Mouse (Mus musculus): Measurements from ENCODE around the gene Cpox. TPM values are rescaled to one million over a fixed set of nuclear protein-coding genes. Genes with fewer than 3 reads are reported as not detected.

Cpox gene
- total RNA-seq, 1 experiment from 2014 or later: 19.6 TPM

DNA sequence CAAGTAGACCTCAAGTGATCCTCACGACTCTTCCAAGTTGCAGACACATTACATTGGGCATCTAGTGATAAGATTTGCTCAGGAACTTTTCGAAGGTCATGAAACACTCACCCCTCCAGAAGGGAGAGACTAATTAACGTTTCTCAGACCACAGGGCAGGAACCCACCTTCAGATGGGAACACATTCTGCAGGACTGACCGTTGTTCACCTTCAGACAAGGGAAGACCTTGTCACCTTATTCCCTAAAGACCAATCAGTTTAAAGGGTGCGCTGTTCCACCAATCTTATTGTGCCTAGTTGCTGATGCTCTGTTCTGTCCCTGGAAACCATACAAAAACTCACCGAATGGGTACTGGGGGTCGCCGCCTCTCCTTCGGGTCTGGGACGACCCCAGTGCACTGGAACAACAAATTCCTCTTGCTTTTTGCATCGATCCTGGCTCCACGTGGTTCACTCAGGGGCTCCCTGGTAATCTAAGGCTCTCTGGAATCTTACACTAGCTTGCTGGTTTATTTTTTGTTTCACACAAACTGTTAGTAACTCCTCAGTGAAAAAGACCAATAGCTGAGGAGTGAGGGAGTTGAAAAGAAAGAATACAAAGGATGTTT, 30.8 kb downstream of the Cpox start:
- no peak for DNase-seq

DNA sequence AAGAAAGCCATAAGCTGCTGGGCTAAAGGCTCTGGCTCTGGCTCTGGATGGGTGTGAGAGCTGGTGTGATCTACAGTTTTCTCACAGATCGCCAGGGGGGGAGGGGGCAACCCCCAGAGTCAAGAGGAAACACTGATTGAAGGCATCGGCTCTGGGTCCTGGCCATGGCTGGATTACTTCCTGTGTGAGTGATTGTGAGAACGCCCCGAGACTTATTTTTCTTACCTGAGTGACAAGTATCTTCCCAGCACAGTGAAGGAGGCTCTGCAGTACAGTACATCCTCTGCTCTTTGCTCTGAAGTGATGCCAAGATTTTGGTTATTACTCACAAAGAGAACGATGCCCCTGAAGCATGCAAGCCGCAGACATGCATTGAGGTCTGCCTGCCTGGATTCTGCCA, 31.7 kb downstream of the Cpox start:
- no peak for DNase-seq

DNA sequence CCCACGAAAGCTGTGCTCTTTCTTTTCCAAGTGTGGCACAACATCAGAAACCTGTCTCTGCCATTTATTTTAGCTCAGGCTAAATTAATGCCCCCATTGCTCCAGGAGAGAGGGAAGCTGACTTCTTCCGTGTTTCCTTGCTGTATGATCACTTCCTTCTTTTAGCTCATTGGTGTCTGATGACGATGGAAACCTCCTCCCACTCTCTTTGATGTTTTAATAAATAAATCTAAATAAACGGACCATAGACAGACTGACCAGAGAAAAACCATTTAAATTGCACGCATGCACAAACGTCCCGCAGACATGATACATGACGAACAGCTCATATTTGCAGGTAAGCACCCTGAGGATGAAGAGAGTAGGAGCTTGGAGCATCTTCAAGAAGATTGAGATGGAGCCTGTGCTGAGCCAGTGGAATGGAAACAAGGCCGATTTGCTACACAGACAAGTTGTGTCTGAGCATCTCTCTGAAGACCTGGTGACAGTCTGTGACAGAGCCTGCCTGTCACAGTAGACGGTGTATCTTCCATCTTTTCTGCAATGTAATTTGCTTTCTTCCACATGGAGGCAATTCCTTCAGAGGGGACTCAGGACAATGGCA, 32.3 kb downstream of the Cpox start:
- DNase-seq: no peak

DNA sequence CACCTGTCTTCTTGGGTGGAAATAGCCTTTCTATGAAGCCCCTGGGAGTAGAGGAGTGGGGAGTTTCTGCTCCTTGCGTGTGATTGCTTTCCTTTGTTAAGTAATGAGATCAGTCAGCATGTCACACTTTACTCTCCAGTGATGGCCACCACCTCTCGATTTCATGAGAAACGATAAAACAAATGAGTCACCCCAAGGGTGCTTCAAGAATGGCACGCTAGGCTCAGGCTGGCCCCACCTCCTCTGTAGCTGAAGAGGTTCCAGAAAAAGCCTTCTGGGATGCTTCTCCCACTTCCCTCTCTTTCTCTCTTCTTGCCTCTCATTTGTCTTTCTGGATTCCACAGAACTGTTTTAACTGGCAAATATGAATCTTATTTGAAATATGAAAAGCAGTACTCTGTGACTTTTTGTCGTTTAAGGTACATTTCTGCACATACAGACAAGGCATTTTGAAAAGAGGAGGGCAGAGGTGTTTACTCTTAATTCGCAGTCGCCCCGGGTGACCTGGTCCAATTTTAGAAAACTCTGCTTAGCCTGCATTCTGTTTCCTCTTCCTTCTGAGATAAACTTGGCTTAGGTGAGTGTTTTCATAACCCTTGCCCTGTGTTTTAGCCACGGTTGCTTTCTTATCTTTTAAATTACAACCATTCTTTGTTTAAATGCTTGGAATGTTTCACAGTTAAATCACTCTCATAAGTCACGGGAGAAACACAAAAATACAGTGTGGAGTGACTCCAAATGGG, 33.5 kb downstream of the Cpox start:
- DNase-seq: no peak

DNA sequence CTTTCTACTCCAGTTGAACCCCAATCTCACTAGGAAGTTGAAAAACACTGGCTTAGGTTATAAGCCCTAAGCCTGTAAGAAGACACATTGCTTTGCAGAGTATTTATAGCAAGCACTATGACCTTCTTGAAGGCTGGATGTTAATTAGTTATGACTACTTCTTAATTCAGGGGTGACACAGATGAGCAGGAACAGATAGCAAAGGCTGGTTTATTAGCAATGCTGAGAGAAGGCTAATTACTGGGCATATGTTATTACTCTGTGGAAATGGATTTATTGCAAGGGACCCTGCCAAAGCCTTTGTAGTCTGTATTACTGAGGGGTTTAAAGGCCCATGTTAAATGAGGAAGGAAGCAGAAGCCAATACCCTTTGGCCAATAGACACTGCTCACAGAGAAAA, 34.9 kb downstream of the Cpox start:
- DNase-seq: no peak

DNA sequence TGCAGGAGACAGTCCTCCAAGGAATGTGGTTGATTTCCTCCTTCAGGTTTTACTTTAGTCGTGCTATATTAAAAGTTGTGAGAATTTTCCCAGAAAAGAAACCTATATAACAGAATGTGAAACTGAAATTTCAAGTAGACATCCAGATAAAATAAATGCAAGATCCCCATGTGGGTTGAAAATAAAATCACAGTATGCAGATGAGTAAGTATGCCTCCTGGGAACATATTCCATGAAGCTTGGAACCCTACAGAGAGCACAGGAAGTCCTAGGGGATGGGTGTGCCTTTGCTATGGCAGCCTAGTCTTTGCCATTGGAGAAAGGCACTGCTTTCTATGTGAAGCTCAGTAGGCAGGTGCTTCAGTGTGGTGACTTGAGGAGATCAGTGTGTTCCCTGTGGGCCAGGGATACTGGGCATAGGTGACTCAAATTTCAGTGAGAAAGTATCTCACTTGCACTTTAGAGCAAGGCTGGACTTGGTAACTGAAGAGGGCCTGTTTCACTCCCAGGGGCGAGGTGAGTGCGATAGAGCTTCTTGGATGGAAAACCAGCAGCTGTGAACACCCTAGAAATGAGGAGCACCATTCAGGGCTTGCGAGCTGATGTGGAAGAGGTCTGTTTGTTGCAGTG, 37.3 kb downstream of the Cpox start:
- DNase-seq: no peak

DNA sequence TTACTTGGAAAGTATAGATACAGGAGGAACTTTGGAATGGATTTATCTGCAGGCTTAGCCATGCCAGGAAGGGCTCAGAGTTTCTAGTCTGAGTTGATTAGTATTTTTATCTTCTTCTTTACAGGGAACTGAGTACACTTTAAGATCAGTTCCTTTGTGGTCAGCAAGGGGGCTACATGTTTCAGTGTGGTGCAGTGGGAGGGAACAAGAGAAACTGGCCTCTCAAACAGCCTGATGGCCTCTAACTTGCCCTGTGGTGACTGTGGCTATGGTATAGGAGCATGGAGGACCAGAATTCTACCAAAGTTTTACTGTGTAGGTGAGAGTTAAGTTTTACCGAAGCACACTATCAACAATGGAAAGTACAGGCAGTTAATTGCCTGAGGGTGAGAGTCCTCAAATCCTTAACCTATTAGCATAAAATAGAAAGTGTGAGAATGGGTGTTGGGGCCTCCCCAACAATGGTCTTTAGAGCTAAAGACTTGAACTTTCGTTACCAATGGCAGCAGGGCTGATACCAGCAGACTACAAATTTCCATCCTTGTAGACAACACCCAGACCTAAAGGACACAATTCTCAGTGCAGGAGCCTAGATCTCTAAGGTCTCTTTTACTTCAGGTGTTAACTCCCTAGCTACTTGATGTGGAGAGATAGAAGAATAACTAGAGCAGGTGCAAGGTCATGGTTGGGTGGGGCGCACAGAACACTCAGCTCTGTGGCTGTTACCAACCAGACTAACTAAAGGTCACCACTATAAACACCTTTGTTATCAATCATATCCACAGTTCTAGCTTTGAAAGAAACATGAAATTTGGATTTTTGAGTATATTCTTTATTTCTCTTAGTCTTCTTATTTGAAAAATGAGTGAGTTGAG, 38.7 kb downstream of the Cpox start:
- no peak for DNase-seq

DNA sequence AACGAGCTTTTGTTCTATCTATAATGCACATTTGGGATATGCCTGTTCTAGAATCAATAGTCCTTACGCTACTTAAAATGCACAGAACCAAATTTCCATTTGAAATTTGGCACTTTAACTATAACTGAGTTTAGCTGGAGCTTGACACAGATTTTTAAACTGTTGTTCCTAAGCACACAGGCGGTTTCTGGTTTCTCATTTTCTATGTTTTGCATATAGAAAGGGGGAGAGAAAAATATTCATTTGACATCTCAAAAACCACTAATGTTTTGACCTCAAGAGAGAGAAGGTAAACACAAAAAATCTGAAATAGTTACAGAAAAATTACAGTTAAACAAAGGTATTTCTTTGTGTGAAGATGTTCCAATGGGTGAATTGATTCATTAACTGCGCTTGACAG, 39.4 kb downstream of the Cpox start:
- DNase-seq: no peak

DNA sequence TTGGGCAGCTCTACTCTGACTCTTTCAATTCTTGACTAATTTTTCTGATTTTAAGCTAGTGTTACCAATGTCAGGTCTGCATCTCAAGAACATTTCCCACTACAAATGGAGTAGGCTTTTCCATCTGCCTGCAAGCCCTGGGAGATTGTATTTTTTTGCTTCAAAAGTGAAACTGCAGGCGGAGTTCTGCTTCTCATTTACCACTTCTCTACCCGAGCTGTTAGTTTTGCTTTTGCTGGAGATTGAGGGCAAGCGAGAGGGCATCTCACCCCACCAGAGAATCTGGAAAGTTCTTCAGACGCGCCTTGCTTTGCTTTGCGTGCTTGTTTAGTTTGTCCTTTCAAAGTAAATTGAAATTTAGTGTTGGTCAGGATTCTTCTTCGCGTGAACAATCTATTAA, 42.1 kb downstream of the Cpox start:
- DNase-seq: no peak

DNA sequence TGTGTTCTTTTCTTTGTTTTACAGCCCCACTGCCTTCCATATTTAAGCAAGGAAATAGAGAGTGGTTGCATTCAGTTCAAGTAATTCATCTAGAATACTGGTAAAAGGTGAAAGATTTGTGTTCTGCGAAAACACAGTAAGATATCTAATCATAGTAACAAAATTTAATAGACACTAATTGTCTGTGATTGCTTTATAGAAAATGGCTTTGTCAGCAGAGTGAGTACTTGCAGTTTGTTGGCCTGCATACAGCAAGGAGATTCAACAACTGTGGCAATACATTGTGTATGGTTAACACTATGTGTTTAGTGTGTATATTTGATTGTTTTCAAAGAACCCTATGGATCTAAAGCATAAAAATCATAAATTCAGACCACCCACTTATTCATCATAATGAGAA, 43.0 kb downstream of the Cpox start:
- DNase-seq: no peak

DNA sequence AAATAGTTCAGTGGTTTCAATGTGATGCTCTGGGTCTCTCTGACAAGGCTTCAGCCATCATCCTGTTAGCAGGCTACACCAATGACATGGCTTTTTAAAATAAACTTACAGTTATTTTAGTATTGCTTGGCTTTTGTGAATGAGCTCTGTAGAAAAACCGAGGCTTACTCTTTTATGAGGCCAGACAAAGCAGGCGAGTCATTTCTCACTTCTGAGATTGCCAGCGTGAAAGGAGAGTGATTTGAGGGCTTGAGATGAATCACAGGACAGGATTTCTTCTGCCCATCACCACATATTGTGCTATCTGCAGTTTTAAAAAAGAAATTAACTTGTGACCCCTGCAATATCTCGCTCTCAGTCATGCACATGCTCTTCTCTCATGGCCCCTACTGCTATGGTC, 44.9 kb downstream of the Cpox start:
- no peak for DNase-seq

DNA sequence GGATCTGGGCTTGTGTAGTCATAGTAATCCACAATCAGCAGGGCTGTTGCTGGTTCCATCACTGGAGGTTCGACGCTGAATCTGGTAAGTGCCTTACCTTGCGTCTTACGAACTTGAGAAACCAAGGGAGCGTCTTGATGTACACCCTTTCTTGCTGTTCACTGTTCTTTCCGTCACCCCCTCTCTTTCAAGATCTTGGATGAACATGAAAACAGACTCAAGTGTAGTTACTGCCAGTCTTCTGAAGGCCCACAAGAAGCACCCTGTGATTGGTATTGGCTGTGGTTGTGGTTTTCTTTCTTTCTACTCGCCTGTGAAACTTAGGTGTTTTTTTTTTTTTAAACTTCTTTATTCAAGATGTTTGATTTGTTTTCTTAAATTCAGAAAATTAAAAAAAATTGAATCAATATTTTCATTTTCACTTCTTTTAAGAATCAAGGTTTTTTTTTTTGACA, 48.6 kb downstream of the Cpox start, which contains the start of gene Gpr15:
Gene Gpr15 (minus strand): TSS at position 405 of the 455 bp plus-strand sequence.
- DNase-seq: no peak

DNA sequence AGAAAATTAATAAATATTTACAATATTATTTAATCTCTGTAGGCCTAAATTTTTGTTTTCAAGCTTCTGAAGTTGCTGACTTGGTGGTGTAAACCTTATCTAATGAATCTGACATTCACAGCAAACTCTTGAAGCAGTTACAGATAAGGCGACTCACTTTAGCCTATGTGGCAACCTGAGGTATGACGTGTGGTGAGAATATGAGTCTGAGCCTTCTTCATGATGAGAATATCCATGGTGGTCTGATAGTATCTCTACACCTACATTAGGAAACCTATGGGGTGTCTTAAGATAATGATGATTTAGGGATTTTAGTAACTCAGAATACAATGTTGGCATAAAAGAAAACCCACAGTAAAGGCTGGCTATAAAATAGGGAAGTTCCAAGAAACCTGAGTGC, 52.2 kb downstream of the Cpox start:
- no peak for DNase-seq

DNA sequence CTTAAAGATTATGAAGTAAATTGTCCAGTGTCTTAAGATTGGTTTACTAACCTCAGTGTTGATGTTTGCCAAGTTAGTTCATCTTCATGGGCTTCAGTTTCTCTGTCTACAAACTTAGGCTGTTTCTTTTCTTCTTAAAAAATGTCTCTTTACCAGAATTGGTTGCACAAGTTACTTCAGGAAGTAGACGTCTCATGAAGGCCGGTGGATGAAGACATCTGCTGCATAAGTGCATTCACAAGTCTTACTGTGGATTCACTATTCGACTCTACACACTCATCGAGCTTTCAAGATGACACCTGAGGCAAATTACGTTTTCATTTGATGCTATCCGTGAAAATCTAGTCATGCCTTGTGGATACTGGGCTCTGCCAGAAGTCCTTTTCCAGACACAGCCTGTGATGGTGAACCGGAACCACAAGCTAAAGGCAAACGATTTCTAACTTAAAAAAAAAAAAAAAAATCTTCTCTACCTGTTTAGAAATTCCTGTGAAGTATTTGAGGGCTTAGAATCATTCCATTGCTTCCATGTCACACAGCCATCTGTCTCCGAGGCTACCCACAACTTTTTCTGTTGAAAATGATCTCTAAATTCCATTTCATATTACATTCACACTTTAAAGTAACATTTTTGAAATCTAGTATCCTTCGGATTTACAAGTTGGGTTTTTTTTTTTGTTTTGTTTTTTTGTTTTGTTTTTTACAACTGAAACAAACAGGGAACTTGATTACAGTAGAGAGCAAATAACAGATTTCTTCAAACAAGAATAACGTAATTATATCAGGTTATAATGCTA, 56.8 kb downstream of the Cpox start:
- DNase-seq: no peak

DNA sequence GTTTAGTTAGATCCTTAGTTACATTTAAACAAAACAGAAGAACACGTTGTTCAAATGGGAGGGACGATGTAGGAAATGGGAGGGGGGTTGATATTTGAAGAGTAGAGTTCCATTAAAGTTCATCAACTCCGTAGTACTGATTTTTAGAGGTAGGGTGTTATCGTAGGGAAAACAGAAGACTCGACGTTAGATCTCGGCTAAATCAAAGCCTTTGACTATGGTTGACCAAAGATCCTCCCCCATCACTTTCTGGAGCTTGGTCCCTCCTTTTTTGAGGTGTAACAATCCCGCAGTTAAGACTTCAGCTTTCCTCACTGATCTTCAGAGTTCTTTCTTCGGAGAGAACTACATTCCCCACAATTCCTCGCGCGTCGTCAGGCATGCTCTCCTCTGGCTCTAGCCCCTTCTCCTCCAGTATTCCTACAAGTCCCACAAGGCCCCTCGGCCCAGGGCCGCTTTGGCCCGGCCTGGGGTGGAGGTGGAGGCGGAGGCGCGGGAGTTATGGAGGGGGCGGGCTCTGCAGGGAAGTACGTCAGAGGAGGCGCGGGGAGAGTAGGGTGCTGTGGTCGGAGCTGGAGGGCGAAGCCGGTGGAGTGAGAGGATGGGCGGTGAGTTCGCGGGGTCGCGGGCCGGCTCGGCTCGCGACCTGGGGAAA, 57.5 kb downstream of the Cpox start, which contains the start of gene Cldnd1:
Gene Cldnd1 (plus strand): TSS at position 434 of the 655 bp plus-strand sequence.
- DNase-seq: peak; percentile 95

DNA sequence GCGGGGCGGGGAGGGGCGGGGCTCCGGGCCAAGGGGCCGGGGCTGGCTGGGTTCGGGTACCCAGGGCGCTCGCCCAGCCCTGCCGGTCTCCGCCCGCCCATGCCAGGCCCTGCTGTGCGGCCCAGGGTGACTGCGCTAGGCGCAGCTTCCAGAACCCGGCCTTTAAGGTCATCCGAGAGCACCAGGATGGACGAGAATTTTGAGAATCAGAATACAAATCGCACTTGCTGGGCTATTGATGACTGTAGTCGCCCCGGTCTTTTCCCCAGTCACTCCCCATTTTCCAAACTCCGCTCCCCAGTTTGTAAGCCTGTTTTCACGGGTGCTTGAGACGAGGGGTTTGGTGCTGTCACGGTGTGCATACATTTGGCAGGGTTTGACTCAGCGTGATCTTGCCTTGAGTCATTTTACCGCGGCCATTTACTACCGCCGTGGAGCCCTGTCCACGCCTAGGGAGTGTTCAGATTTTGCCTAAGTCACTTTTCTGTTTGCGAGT, 58.1 kb downstream of the Cpox start:
- DNase-seq: no peak

DNA sequence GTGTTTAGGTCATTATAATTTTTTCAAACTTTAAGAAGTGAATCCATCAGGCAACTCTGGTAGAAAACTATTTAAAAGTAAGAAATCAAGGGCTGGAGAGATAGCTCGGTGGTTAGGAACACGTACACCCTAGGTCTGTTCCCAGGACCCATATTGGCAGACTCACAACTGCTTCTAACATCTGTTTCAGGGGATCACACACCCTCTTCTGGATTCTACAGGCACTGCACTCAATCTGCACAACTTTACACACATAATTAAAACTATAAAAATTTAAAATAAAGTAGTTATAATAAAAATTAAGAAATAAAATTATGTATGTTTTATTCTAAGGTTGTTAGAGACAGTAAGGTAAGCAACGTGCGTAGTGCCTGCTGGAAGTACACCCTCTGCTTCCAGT, 68.1 kb downstream of the Cpox start:
- no peak for DNase-seq

DNA sequence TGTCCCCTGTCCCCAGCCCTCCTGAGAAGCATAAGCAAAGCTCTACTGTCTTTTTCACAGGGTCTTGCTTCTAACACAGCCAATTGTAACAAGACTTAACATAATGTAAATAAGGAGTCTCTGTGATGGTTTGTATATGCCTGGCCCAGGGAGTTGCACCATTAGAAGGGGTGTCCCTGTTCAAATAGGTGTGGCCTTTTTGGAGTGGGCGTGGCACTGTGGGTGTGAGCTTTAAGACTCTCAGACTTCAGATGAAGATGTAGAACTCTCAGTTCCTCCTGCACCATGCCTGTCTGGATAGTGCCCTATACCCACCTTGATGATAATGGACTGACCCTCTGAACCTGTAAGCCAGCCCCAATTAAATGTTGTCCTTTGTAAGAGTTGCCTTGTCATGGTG, 68.7 kb downstream of the Cpox start:
- DNase-seq: no peak

DNA sequence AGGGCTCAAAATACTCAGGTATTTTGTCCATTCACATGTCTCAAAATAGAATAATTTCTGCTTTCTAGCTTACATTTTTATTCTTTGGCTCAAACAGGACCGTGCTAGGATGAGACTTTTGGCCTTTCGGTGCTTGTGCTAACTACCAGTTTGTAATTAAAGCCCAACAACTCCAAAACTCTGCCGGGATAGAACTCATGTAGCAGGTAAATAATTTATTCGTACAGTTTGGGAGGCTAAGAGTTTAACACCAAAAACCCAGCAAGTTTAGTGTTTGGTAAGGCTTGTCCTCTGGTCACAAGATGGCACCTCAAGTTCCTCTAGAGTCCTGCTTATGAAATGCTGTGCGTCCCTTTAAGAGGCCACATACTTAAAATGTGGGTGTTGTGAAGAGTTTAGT, 70.7 kb downstream of the Cpox start:
- DNase-seq: no peak

DNA sequence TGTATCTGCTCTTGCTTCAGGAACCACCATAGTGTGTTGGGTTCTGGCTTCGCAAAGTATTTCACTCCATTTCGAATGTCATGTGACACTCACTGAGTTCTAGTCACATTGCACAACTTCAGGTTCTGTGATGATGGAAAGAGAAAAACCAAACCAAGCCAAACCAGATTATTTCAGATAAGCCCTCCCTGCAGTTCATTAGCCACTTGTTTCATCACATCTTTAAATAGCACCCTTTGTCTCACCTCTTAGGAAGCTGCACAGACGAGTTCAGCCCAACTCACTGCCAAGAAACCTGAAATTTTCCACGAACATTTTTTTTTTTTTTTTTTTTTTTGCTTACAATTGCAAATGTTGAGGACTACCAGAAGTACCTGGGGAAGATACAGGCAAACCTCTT, 76.6 kb downstream of the Cpox start:
- no peak for DNase-seq

DNA sequence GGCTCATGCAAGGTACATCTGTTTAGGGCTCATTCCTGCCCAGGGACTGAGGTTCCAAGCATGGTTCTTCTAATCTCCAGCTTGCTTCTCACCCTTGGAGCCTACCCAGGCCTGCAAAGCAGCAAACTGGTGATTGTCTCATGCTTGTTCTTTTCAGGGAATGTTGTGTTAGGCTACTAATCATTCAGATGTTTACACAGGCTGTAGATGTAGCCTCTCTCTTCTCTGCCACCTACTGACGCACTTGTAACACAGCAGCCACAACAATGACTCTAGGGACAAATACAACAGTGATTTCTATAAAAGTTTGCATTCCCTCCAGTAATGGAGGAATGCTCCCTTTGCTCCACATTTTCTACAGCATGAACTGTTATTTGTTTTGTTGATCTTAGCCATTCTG, 81.2 kb downstream of the Cpox start:
- no peak for DNase-seq

All from adrenal gland, postnatal 25 days (tissue).